Mouse (Mus musculus) heart, adult 2 months (tissue): ENCODE data around the gene Cish. TPM values are rescaled to one million over a fixed set of nuclear protein-coding genes. Genes with fewer than 3 reads are reported as not detected.
A peak's percentile ranks its signal among the peaks of the same experiment; 100 is the strongest.

Experiments used
- DNase-seq, 2 experiments: peaks; one replicate each; pipeline ENCODE4 v3.0.0; 2021
- H3K27ac ChIP-seq: fragments of 200-600 bp; 2 replicates; pipeline ENCODE4 v1.8.1; 2022
- H3K27me3 ChIP-seq: fragments of 200-500 bp; 2 replicates; pipeline ENCODE4 v1.6.1; 2012; ENCODE audit warnings: mild to moderate bottlenecking, low read length, inconsistent platforms, mixed read lengths; ENCODE audit not compliant: control insufficient read depth, insufficient read depth
- H3K36me3 ChIP-seq: fragments of 200-500 bp; 2 replicates; pipeline ENCODE4 v1.6.1; 2012; ENCODE audit warnings: low read length, inconsistent platforms; ENCODE audit not compliant: control insufficient read depth, insufficient read depth
- H3K4me1 ChIP-seq: fragments of 200-500 bp; 2 replicates; pipeline ENCODE4 v1.6.1; 2011; ENCODE audit warnings: low read length; ENCODE audit not compliant: control insufficient read depth, insufficient read depth
- H3K4me3 ChIP-seq: fragments of 200-600 bp; 2 replicates; pipeline ENCODE4 v1.8.1; 2022
- H3K79me2 ChIP-seq: fragments of 200-500 bp; replicated peaks from 2 replicates; pipeline ENCODE4 v1.6.1; 2012; ENCODE audit warnings: mild to moderate bottlenecking, inconsistent platforms, low read length, moderate library complexity, mixed read lengths; ENCODE audit not compliant: control insufficient read depth, insufficient read depth
- H3K9ac ChIP-seq: fragments of 200-500 bp; 2 replicates; pipeline ENCODE4 v1.6.1; 2012; ENCODE audit warnings: low read depth, mild to moderate bottlenecking, control low read depth, inconsistent platforms, low read length, mixed read lengths
- CTCF ChIP-seq: fragments of 200-600 bp; IDR thresholded peaks from 2 replicates; pipeline ENCODE4 v1.8.1; 2022; ENCODE audit warnings: antibody characterized with exemption, mild to moderate bottlenecking, moderate library complexity
- EP300 ChIP-seq: fragments of 200-500 bp; IDR thresholded peaks from 2 replicates; pipeline ENCODE4 v1.6.1; 2011; ENCODE audit warnings: low read depth, low read length, control low read depth; ENCODE audit not compliant: insufficient read depth
- POLR2A ChIP-seq: fragments of 200-500 bp; IDR thresholded peaks from 2 replicates; pipeline ENCODE4 v1.6.1; 2011; ENCODE audit warnings: mild to moderate bottlenecking, low read depth, low read length, control low read depth; ENCODE audit not compliant: insufficient read depth
- WGBS: fragments of 180-500 bp; shearing (Covaris S2); methylation state at CpG from one replicate; pipeline ENCODE4 v1.1.7; 2018; 5-methylcytosine and 5-hydroxymethylcytosine counted together
- intact Hi-C: fragments of 180-260 bp; cut with DNase I; formaldehyde crosslinking; loops from one replicate; pipeline ENCODE4 v1.15.1; 2025
- polyA plus RNA-seq: library from polyadenylated mRNA; depleted of rRNA; stranded (reverse); fragments of >200 nt; gene quantifications from 2 replicates; pipeline ENCODE4 v1.2.3, GENCODE M21; 2012
- total RNA-seq, 2 experiments: library from RNA; stranded (reverse); gene quantifications; 2 replicates each; pipeline ENCODE4 v1.2.3; 2021

The Cish gene
- total and polyA plus RNA-seq, 3 experiments, result 118 to 167 (median 151) TPM

DNA sequence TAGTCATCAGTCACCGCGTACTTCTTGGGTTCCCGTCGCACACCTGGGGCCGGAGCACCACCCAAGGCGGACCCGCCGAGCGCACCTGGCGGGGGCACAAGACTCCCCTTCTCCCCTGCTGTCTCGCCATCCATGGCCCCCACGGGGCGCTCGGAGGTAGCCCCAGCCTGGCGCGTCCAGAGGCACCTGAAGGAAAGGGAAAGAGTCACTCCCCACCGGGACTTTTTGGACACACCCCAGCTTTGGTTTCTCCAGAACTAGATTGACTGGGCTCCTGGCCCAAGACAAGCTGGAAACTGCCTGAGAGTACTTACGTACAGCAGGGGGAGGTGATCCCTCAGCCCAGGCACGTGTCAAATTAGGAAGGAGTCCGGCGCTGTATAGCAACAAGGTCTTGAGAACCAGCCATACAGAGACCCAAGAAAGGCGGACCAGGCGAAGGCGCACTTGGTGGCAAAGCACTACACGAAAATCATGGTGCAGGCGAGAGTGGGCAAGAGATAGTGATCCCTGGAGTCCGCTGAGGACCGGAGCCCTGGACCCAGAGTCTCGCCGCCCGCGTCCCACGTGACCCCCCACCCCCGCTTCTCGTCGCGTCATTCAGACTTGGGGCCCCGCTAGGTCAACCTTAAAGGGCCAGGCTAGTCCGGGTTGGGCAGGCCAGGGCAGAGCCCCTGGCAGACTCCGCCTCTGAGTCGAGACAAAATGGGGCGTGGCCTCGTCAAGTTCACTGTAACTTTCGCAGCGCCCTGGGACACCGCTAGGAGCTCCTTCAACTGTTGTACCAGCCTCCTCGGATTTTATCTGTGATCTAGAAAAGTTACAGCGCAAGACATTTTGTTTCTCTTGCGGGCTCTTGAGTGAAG, 6.4 kb upstream of the Cish start, which contains the start of gene Mapkapk3:
Mapkapk3 (minus strand) TSS at position 667 of the 866 bp plus-strand sequence.
- H3K27me3 ChIP-seq, result no peaks in the 10 kb centered on the region
- H3K9ac ChIP-seq, result peak within 1 kb of the TSS; percentile 65
- peaks cover 3% of the 10 kb centered on the region for H3K4me1 ChIP-seq
- WGBS, result 6% methylated on average over 49 of the region's 49 CpGs
- peak within 1 kb of the TSS; percentile 90 for H3K27ac ChIP-seq
- H3K4me3 ChIP-seq, result peak within 1 kb of the TSS; percentile 61
- peak; percentile 87 to 93 for DNase-seq
- H3K36me3 ChIP-seq, result no peaks in the 10 kb centered on the region
- TF ChIP-seq POLR2A, result peak; percentile 63; the same call in 1 of the 2 replicates
- TF ChIP-seq EP300, result peak; percentile 24; the same call in 1 of the 2 replicates
- TF ChIP-seq CTCF, result peak; percentile 74
- intact Hi-C loops, result loop anchor here (5.0 kb wide), 2 partner anchors 223 to 602 kb away; partner anchors contain the start of gene Tex264
- H3K79me2 ChIP-seq, result no peaks in the 10 kb centered on the region

DNA sequence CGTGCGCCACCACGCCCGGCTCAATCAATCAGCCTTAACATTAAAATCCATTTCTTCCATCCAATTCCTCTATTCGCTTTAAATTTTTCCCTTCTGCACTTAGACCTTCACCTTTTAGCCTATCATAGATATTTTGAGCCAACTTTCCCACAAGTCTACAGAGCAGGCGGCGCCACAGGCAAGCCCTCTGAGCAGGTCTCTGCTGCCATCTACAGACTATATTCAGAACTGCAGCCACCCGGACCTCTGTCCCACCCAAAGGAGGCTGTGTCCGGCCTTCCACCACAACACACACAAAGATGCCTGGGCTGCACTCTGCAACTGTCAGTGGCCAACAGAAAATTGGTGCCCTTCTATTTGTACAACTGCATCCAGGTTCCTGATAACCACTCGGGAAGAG, 4.9 kb upstream of the Cish start:
- peak; percentile 84 to 91 for DNase-seq
- H3K4me3 ChIP-seq, result no peak overlapping the region
- no peaks in the 10 kb centered on the region for H3K79me2 ChIP-seq
- no peaks in the 10 kb centered on the region for H3K27me3 ChIP-seq
- peaks cover 7% of the 10 kb centered on the region for H3K4me1 ChIP-seq
- H3K36me3 ChIP-seq, result no peaks in the 10 kb centered on the region
- H3K27ac ChIP-seq, result peak overlapping the region; percentile 0; the same call in 1 of the 2 replicates
- TF ChIP-seq CTCF, result no peak; the same call in 1 of the 2 replicates
- TF ChIP-seq EP300, result peak; percentile 91
- H3K9ac ChIP-seq, result no peak overlapping the region
- intact Hi-C loops, result loop anchor here (1.0 to 5.0 kb wide), 5 partner anchors 45 to 388 kb away; no protein-coding TSS in a partner anchor
- 34% methylated on average over 10 of the region's 10 CpGs for WGBS

DNA sequence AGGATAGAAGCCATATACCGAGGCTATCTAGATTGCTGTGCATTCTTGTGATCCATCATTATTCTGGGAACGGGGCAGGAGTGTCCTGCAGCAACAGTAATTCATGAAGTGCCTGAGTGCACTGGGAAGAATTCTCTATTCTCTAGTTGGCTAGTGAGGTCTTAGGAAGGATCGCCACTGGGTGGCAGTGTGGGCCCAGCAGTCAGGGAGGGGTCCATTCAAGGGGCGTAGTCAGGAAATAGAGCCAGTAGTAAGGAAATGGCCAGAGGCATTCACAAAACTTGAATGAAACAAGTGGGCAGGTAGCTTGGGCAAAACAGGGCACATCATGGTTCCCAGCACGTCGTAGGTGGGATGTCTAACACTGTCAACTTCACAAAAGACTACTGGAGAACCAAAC, 1.6 kb upstream of the Cish start:
- H3K9ac ChIP-seq, result no peak overlapping the region

DNA sequence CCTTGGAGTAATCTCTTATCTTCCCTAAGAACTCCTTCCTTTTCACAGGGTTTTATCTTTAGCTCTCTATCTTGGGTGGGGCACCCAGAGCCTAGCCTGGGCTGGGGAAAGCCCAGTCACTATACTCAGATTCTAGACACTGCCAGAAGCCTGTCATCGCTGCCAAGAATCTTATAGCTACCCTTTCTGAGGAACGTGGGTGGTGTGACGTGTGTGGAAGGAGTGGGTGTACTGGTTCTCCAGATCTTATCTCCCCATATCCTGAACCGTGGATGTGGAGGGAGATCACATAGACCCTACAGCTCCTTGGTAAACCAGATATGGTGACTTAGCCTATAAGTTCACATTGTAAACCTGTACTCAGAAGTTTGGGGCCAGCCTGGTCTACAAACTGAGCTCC, 210 bp upstream of the Cish start:
- Histone ChIP-seq H3K27me3 (no peaks in the 10 kb centered on the region), H3K9ac (no peak overlapping the region; the same call in 1 of the 2 replicates), H3K4me3 (no peak overlapping the region; the same call in 1 of the 2 replicates), H3K36me3 (no peaks in the 10 kb centered on the region), H3K79me2 (no peaks in the 10 kb centered on the region; the same call in 1 of the 2 replicates), H3K4me1 (peaks cover 7% of the 10 kb centered on the region), H3K27ac (peak overlapping the region; percentile 76)
- DNase-seq, result peak in 1 of 2 experiments; percentile 17
- TF ChIP-seq EP300 (no peak), POLR2A (no peak), CTCF (no peak)
- WGBS, result 24% methylated on average over 4 of the region's 4 CpGs
- intact Hi-C loops, result no loop called here

More for the DNA sequence above, 1.6 kb upstream of the Cish start:
- intact Hi-C loops, result loop anchor here (1.0 to 5.0 kb wide), 3 partner anchors 42 to 218 kb away; no protein-coding TSS in a partner anchor
- peaks cover 7% of the 10 kb centered on the region for H3K4me1 ChIP-seq
- TF ChIP-seq CTCF, result peak; percentile 92
- peak; percentile 97 for TF ChIP-seq EP300
- TF ChIP-seq POLR2A, result no peak
- H3K27ac ChIP-seq, result no peak overlapping the region
- H3K79me2 ChIP-seq, result no peaks in the 10 kb centered on the region
- no peak overlapping the region for H3K4me3 ChIP-seq
- no peaks in the 10 kb centered on the region for H3K36me3 ChIP-seq
- no peaks in the 10 kb centered on the region for H3K27me3 ChIP-seq
- WGBS, result 4% methylated on average over 6 of the region's 6 CpGs
- peak; percentile 82 to 91 for DNase-seq

DNA sequence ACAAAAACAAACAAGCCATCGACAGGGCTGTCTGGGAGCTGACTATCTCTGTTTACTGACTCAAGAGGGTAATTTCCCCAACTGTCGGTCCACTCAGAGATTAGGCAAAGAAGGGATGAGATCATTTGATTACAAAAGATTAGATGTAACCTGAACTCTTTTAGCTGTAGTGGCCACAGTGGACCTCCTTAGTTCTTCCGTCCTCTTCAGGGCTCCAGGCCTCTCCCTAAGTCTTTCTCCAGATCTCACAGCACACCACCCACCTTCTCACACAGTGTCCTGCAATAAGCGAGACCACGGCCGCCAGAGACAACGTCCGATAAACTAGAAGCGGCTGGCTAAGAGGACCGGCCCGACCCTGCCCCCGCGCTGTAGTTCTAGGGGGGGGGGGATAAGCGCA, 215 bp downstream of the Cish start:
- Histone ChIP-seq H3K79me2 (no peaks in the 10 kb centered on the region; the same call in 1 of the 2 replicates), H3K27me3 (no peaks in the 10 kb centered on the region), H3K4me3 (peak overlapping the region; percentile 59), H3K4me1 (peaks cover 9% of the 10 kb centered on the region), H3K36me3 (no peaks in the 10 kb centered on the region), H3K27ac (peak overlapping the region; percentile 76), H3K9ac (peak overlapping the region; percentile 62)
- WGBS, result 0% methylated on average over 14 of the region's 14 CpGs
- intact Hi-C loops, result no loop called here
- TF ChIP-seq EP300 (no peak), CTCF (no peak), POLR2A (no peak)
- no peak for DNase-seq

DNA sequence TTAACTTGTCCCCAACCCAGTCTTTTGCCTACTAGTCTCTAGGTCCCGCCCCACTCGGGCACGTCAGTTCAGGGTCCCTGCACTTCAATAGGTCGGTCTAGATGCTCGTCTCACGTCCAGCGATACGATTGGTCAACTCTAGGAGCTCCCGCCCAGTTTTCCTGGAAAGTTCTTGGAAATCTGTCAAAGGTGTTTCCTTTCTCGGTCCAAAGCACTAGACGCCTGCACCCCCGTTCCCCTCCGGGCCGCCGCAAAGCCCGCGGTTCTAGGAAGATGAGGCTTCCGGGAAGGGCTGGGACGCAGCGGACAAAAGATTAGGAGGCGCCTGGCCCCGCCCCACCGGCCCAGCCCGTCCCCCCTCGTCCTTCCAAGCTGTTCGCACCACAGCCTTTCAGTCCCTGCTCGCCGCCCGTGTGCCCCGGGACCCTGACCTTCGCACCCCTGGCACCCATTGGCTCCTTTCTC, 707 bp downstream of the Cish start:
- intact Hi-C loops, result no loop called here
- H3K9ac ChIP-seq, result peak overlapping the region; percentile 90
- peaks cover 9% of the 10 kb centered on the region for H3K4me1 ChIP-seq
- H3K27ac ChIP-seq, result peak overlapping the region; percentile 93
- H3K27me3 ChIP-seq, result no peaks in the 10 kb centered on the region
- DNase-seq, result peak; percentile 96 to 98
- H3K79me2 ChIP-seq, result no peaks in the 10 kb centered on the region; the same call in 1 of the 2 replicates
- H3K36me3 ChIP-seq, result no peaks in the 10 kb centered on the region; the same call in 1 of the 2 replicates
- under 1% methylated on average over 31 of the region's 31 CpGs for WGBS
- H3K4me3 ChIP-seq, result peak overlapping the region; percentile 59
- no peak for TF ChIP-seq CTCF
- peak; percentile 65; the same call in 1 of the 2 replicates for TF ChIP-seq EP300
- TF ChIP-seq POLR2A, result peak; percentile 81
